Mouse (Mus musculus) ES-E14 (cell line): ENCODE measurements around the gene Sec14l1. TPM values are rescaled to one million over a fixed set of nuclear protein-coding genes. Genes with fewer than 3 reads are reported as not detected.

Experiments used
- DNase-seq: peaks from one replicate; pipeline ENCODE4 v3.0.0-alpha.2; 2013; ENCODE audit warnings: low read depth, low spot score
- H3K27ac ChIP-seq: 2 replicates; pipeline ENCODE4 v1.5.1; 2012; ENCODE audit warnings: low read depth, mild to moderate bottlenecking, low read length, moderate library complexity, mixed read lengths; ENCODE audit not compliant: poor library complexity, insufficient read depth, severe bottlenecking
- H3K36me3 ChIP-seq: 2 replicates; pipeline ENCODE4 v1.6.1; 2012; ENCODE audit warnings: mild to moderate bottlenecking, low read length, moderate library complexity, mixed read lengths; ENCODE audit not compliant: control insufficient read depth, poor library complexity, insufficient read depth, severe bottlenecking
- H3K4me1 ChIP-seq, 2 experiments: fragments of 150-350 bp in 1 of 2; sonication (generic) in 1 of 2; 2 replicates each; pipeline ENCODE4 v1.6.1; 2012; ENCODE audit warnings: low read length in 2 of 2, mild to moderate bottlenecking in 1 of 2, mixed read lengths in 1 of 2; ENCODE audit not compliant: control insufficient read depth in 2 of 2, insufficient read depth in 2 of 2, poor library complexity in 1 of 2
- H3K4me3 ChIP-seq, 2 experiments: fragments of 150-350 bp in 1 of 2; sonication (generic) in 1 of 2; 2 replicates each; pipeline ENCODE4 v1.5.1; 2012; ENCODE audit warnings: low read length in 2 of 2, low read depth in 1 of 2, mild to moderate bottlenecking in 1 of 2, mixed read lengths in 1 of 2; ENCODE audit not compliant: insufficient read depth in 1 of 2, poor library complexity in 1 of 2, severe bottlenecking in 1 of 2
- H3K9ac ChIP-seq: 2 replicates; pipeline ENCODE4 v1.6.1; 2012; ENCODE audit warnings: low read depth, mild to moderate bottlenecking, low read length, mixed read lengths; ENCODE audit not compliant: poor library complexity, insufficient read depth, severe bottlenecking
- H3K9me3 ChIP-seq: fragments of 150-350 bp; sonication (generic); 2 replicates; pipeline ENCODE4 v1.6.1; 2012; ENCODE audit warnings: low read depth, mild to moderate bottlenecking, low read length; ENCODE audit not compliant: control insufficient read depth, insufficient read depth
- CHD2 ChIP-seq: IDR thresholded peaks from 2 replicates; pipeline ENCODE4 v1.6.1; 2014; ENCODE audit warnings: mild to moderate bottlenecking, low read depth, low read length, inconsistent platforms
- HCFC1 ChIP-seq: IDR thresholded peaks from 2 replicates; pipeline ENCODE4 v1.6.1; 2012; ENCODE audit warnings: low read length, inconsistent platforms, borderline replicate concordance; ENCODE audit not compliant: insufficient read depth
- MAFK ChIP-seq: IDR thresholded peaks from 2 replicates; pipeline ENCODE4 v1.6.1; 2014; ENCODE audit warnings: mild to moderate bottlenecking, low read depth, low read length, inconsistent platforms; ENCODE audit not compliant: insufficient read depth
- ZC3H11A ChIP-seq: IDR thresholded peaks from 2 replicates; pipeline ENCODE4 v1.6.1; 2012; ENCODE audit warnings: low read depth, mild to moderate bottlenecking, inconsistent platforms, low read length, borderline replicate concordance
- ZNF384 ChIP-seq: IDR thresholded peaks from 2 replicates; pipeline ENCODE4 v1.6.1; 2012; ENCODE audit warnings: low read depth, low read length, inconsistent platforms
- in situ Hi-C, 2 experiments: fragments of 600-800 bp; cut with MboI; formaldehyde crosslinking; loops; one replicate each; pipeline ENCODE4 v1.15.1; 2025; ENCODE audit warnings: low sequenced_read_pairs in 2 of 2, inconsistent platforms in 1 of 2; ENCODE audit not compliant: unreplicated experiment in 2 of 2
- total RNA-seq: library from RNA; depleted of rRNA; stranded (reverse); fragments of 300-350 nt; gene quantifications from 2 replicates; pipeline ENCODE4 v1.2.3, GENCODE M21; 2012

Gene Sec14l1
- total RNA-seq, 1 experiment = 36.7 TPM

DNA sequence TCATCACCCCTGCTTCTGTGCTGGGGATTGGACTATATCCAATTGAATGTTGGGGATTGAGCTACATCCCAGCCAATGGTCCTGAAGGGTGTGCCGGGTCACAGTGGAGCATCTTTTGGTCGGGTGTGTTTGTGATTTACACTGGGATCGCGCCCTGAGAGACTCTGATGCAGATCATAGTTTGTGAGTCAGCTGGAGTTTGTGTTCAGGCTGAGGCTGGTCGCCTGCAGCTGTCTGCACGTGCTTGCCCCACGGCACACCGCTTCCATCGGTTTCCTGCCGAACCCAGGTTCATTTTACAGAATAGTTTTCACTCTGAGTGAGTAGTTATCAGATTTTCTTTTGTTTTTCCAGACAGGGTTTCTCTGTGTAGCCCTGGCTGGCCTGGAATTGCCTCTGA, 9.6 kb downstream of the Sec14l1 start:
- no peak overlapping the region for H3K4me3 ChIP-seq
- H3K9me3 ChIP-seq = no peaks in the 10 kb centered on the region
- in situ Hi-C loops = no loop called here
- DNase-seq = no peak
- H3K9ac ChIP-seq = no peak overlapping the region
- no peaks in the 10 kb centered on the region; the same call in 1 of the 2 replicates for H3K36me3 ChIP-seq
- no peak for TF ChIP-seq ZC3H11A
- no peak for TF ChIP-seq CHD2
- no peak for TF ChIP-seq MAFK
- TF ChIP-seq HCFC1 = no peak
- TF ChIP-seq ZNF384 = no peak
- no peak overlapping the region for H3K27ac ChIP-seq
- peaks cover 5 to 20% of the 10 kb centered on the region in 2 experiments; a peak in 2 of 4 replicates for H3K4me1 ChIP-seq

DNA sequence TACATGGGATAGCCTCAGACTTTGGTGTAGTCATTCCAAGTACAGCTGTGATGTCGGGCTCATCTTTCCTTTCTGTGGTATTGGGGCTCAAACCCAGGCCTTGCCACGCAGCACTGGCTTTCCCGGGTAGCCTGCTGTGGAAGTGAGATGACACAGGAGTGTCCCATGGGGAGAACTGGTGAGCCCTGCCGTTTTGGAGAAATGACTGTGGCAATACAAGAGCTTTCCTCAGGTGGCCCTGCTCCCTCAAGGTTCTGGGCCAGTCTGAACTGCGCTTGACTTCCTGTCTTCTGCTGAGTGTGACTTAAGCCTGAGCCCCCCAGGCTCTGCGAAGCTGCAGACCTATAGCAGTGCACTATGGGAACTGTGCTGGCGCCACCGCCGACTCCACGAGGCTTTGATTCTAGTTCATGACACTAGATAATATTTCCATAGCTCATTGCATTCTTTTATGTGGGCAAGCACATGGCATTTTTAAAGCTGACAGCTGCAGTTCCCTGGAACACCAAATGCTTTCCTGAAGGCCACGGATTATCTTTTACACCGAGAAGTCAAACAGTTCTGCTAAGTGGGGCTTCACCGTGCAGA, 12.4 kb downstream of the Sec14l1 start:
- H3K4me3 ChIP-seq = no peak overlapping the region
- no peak overlapping the region for H3K9ac ChIP-seq
- TF ChIP-seq ZNF384 = no peak
- TF ChIP-seq ZC3H11A = no peak
- TF ChIP-seq CHD2 = no peak
- no peak for TF ChIP-seq HCFC1
- TF ChIP-seq MAFK = no peak
- peaks cover 2% of the 10 kb centered on the region; the same call in 1 of the 2 replicates for H3K36me3 ChIP-seq
- in situ Hi-C loops = no loop called here
- peaks cover 2 to 18% of the 10 kb centered on the region in 2 experiments; a peak in 2 of 4 replicates for H3K4me1 ChIP-seq
- no peak overlapping the region for H3K27ac ChIP-seq
- DNase-seq = no peak
- H3K9me3 ChIP-seq = no peaks in the 10 kb centered on the region

DNA sequence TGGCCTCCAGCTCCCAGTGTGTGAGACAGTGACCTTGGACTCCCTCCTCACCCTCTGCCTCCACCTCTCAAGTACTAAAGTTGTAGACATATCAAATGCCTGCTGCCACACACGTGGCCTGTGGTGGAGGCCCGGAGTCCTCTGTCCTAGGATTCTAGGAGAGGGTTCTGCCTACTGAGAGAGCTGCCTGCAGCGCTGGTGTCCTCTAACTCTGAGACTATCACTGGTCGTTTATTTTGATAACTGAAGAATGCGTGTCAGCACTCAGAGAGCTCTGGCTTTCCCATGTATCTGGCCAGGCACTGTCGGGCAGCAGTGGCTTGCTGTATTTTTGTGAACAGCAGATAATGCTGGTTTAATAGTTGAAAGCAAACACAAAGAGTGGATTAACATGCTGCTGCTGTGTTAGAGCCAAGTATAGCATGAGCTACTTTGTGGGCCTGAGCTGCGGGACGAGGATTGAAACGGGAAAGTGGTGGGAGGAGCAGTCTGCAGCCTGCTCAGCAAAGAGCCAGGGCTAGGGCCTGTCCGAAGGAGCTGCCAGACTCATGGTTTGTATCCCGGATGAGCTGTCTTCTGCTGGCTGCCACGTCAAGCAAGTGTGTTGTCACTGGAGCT, 13.1 kb downstream of the Sec14l1 start:
- DNase-seq = no peak
- H3K36me3 ChIP-seq = peaks cover 2% of the 10 kb centered on the region; the same call in 1 of the 2 replicates
- H3K9me3 ChIP-seq = no peaks in the 10 kb centered on the region
- in situ Hi-C loops = no loop called here
- no peak overlapping the region for H3K9ac ChIP-seq
- H3K4me3 ChIP-seq = no peak overlapping the region
- peaks cover 2 to 14% of the 10 kb centered on the region in 2 experiments; a peak in 2 of 4 replicates for H3K4me1 ChIP-seq
- no peak for TF ChIP-seq CHD2
- TF ChIP-seq ZNF384 = no peak
- no peak for TF ChIP-seq ZC3H11A
- no peak for TF ChIP-seq MAFK
- no peak for TF ChIP-seq HCFC1
- H3K27ac ChIP-seq = no peak overlapping the region

DNA sequence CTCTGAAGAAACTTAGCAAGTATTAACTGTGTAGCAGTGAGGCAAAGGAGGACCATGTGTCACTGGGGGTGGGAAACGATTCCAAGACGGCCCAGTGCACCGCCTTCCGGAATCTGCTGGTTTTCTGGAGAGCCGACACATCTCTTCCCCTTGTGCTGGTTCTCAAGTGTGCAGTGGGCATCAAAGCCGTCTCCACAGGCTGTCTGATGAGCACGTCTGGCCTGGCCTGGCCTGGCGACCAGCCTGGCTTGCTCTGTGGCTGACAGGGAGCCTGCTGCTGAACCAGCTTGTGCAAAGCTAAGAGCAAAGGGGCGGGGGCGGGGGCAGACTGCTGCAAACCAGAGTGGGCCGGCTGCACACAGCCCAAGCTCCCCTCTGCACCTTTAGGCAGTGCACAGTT, 14.5 kb downstream of the Sec14l1 start:
- Histone ChIP-seq H3K4me1 (peaks cover 2 to 11% of the 10 kb centered on the region in 2 experiments; a peak in 2 of 4 replicates), H3K27ac (no peak overlapping the region), H3K9me3 (no peaks in the 10 kb centered on the region), H3K4me3 (no peak overlapping the region), H3K36me3 (peaks cover 2% of the 10 kb centered on the region; the same call in 1 of the 2 replicates), H3K9ac (no peak overlapping the region)
- in situ Hi-C loops = no loop called here
- TF ChIP-seq ZC3H11A = no peak
- TF ChIP-seq HCFC1 = no peak
- TF ChIP-seq ZNF384 = no peak
- TF ChIP-seq MAFK = no peak
- TF ChIP-seq CHD2 = no peak
- no peak for DNase-seq
